Mouse (Mus musculus): Measurements from ENCODE around the gene Rnf41.
A peak's percentile ranks its signal among the peaks of the same experiment; 100 is the strongest.

The Rnf41 gene

DNA sequence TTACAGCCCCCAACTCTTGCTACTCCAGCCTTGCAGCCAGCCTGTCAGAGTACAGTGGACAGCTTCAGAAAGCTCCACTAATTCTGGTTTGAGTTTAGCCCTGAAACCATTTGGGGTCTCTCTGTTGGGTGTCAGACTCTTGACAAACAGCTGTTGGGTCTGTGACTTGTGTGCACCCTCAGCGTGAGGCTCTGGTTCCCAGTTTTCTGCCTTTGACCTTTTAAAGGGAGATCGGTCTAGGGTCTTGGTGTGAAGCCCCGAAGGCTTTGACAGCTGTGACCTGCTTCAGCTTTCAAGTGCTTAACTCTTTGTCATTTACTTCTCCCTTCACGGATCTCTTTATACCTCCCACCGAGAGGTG is 48.8 kb downstream of the Rnf41 start:
- DNase-seq (ENCODE audit: low read depth in 1 of 2, low spot score in 2 of 2): no peak

DNA sequence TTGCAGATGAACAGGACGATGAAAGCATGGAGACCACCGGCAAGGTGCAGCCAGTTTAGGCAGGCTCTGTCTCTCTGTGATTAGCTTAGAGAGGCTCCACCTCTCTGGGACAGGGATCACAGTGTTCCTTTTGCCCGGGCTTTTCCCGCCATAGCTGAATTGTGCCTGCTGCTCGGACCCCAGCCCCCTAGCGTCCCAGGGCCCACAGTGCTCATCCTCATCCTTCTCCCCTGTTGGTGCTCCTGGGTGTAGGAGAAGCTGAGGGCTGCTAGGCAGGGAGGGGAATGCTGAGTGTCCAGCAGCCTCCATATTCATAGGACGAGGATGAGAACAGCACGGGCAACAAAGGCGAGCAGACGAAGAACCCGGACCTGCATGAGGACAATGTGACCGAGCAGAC is 62.9 kb downstream of the Rnf41 start:
- no peak for DNase-seq (ENCODE audit: low read depth in 1 of 2, low spot score in 2 of 2)

DNA sequence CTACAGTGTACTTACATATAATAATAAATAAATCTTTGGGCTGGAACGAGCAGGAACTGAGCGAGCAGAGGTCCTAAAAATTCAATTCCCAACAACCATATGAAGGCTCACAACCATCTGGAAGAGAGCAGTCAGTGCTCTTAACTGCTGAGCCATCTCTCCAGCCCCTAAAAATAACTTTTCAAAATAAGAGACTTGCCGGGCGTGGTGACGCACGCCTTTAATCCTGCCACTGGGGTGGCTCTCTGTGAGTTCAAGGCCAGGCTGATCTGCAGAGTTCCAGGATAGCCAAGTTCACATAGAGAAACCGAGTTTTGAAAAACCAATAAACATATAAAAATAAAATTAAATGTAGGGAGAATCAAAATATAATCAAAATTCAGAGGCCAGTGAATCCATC is 74.9 kb downstream of the Rnf41 start:
- no peak for DNase-seq (ENCODE audit: low read depth in 1 of 2, low spot score in 2 of 2)

DNA sequence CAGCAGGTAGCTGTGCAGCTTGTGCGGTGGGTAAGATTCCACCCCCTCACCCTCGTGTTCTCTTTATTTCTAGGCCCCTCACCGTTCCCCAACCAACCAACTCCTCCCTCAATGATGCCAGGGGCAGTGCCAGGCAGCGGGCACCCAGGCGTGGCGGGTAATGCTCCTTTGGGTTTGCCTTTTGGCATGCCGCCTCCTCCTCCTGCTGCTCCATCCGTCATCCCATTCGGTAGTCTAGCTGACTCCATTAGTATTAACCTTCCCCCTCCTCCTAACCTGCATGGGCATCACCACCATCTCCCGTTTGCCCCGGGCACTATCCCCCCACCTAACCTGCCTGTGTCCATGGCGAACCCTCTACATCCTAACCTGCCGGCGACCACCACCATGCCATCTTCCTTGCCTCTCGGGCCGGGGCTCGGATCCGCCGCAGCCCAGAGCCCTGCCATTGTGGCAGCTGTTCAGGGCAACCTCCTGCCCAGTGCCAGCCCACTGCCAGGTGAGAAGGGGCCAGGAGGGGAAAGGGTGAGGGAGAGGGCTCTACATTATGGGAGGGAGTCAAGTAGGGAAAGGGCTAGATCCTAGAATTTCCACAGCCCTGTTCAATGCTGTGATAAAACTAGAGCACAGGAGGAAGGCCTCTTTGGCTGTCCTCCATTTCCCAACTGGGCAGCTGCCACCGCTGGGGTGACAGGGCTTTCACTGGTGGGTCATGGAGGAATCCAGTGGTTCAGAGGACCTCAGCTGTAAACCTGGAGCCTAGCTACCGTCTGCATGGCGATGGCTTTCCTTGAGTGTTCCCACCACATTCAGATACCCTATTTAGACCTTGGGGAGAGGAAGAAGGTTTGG is 76.6 kb downstream of the Rnf41 start:
- DNase-seq (ENCODE audit: low read depth in 1 of 2, low spot score in 2 of 2): no peak

DNA sequence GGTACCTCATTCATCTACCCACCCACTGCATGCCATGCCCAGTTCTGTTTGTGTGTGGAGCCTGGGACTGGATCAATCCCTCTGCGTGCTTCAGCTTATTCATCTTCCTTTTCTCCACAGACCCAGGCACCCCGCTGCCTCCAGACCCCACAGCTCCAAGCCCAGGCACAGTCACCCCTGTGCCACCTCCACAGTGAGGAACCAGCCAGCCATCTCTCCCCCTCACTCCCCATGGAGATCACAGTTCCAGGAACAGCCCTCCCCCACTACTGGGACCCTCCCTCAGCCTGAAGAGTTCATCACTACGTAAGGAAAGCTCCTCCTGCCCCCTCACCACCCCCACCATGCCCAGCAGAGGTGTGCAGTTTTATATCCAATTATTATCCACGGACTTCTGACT is 77.3 kb downstream of the Rnf41 start:
- DNase-seq (ENCODE audit: low read depth in 1 of 2, low spot score in 2 of 2): no peak

DNA sequence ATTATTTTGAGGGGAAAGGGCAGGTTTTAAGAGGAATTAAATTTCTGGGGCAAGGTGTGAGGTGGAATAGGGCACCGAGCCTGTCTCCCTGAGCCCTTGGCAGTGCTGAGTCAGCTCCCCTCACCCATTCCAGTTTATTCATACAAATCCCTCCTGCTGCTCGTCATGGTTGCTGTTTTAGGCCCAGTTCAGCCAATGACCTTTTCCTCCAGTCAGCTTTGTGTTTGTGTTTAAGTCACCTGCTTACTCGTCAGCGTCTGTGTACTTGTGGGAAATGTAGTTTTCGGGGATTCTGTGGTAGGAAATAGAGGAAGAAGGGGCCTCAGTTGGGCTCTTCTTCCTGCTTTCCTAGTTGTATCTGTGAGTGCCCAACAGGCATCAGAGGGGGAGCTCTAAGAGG is 77.9 kb downstream of the Rnf41 start:
- DNase-seq (ENCODE audit: low read depth in 1 of 2, low spot score in 2 of 2): peak in 1 of 2 experiments; percentile 16

DNA sequence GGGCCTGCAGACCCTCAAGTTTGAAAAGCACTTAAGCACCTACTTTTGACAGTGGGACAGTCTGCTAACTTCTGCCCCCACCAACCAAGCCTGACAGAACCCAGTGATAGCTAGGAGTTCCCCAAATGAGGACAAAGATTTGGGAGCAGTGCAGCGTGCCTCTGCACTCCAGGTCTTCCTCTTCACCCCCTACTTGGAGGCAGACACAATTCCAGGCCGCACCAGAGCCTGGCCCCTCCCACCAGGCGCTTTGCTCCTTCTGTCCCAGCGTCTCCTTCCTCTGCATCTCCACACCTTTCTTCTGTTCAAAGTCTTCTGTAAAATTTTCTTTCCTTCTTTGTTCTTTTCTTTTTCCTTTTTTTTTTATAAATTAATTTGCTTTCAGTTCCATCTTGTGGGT is 78.3 kb downstream of the Rnf41 start:
- DNase-seq (ENCODE audit: low read depth in 1 of 2, low spot score in 2 of 2): no peak

DNA sequence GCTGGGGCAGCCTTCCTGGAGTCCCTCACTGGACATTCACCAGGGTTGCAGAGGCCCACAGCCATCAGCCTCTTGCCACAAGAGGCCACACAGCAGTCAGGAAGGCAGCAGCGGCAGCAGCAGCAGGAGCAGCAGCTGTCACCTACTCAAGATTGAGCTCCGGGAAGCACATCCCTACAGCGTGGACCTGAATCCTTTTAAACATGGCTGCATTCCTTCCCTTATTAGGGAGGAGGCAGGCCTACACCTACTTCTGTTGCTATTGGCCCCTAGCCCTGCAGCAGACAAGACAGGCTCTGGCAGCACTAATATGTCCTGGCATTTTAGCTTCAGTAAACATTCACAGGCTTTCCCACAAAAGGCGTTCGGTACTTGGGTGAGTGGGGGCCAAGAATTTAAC is 78.8 kb downstream of the Rnf41 start:
- no peak for DNase-seq (ENCODE audit: low read depth in 1 of 2, low spot score in 2 of 2)

DNA sequence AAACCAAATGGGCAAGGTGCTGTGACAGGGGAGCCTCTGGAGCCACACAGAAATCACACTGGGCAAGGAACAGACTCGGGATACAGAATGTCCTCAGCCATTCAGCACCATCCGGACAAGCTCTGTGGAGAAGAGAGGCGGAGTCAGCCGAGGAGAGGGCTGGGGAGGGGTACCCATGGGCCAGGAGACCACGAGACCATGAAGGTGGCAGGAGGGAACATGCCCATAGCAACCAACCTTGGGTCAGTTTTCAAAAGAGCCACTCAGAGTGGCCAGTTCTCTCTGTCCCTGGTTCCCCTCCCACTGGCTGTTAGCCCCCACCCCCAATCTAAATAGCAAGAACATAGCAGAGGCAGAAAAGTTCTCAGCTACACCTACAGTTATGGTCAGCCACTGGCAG is 79.5 kb downstream of the Rnf41 start:
- no peak for DNase-seq (ENCODE audit: low read depth in 1 of 2, low spot score in 2 of 2)

Measured in monocyte, adult 2 months (primary cell).